Mouse (Mus musculus) adrenal gland, adult 8-10 months (tissue): ENCODE results near the gene Syn3. TPM values are rescaled to one million over a fixed set of nuclear protein-coding genes. Genes with fewer than 3 reads are reported as not detected.
A peak's percentile ranks its signal among the peaks of the same experiment; 100 is the strongest.

ENCODE experiments used
- DNase-seq: peaks from one replicate; pipeline ENCODE4 v3.0.0; 2022
- total RNA-seq, 4 experiments: library from RNA; stranded (reverse); gene quantifications; 2 replicates each; pipeline ENCODE4 v1.2.4; 2022

Gene Syn3
- total RNA-seq, 4 experiments from 2014 or later, result 3.7 to 5.7 (median 4.2) TPM

GRCm38 (mm10) chr10:86303495-86303876 is 195.2 kb downstream of the Syn3 start:
- no peak for DNase-seq

- DNase-seq, result peak; percentile 89
These were observed 195.8 kb downstream of the Syn3 start for GRCm38 (mm10) chr10:86302761-86303494.

DNA sequence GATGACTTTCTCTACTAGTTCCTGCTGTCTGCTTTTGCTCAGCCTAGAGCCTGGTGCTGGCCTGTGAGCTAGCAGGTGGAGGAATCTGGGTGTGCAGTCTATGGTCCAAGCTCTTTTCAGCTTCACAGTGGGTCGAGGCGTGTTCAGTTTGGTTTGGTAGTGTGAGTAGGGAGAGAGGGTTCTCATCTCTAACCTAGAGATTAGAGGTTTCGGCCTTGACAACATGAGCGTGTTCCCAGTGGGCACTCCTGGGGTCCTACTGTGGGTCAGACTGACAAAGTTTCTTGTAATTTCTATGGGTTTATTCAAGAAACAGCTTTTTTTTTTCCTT is 196.4 kb downstream of the Syn3 start:
- DNase-seq, result no peak

DNA sequence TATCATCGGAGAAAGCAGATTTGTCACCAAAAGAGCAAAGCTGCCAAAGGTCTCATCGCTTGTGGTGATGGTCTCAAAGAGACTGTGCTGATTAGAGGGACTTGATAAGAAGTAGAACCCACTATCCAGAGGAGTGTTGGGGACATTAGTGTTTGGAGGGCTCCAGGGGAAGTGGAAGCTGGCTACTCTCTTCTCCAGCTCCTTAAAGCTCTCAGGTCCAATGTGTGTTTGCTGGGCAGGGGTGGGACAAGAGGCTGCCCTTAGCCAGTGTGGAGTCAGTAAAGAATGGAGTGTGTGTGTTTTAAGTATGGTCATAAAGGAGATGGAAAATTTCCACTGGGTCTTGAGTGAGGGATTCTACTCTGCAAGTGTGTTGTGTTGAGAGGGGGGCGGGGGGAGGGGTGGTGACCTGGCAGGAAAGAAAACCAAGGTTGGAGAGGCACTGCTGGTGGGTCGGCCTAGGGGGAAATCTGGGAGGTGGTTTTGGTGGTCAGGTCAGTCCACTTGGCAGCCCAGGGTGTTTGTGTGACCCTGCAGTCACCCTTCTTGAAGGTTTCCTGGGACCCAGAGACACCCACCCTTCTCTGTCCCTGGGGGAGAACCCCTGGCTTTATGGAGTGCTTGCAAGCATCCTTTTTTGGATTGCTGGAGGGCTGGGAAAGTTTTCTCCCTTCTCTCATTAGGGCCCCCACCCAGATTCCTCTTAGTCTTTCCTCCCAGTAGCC is 196.9 kb downstream of the Syn3 start:
- no peak for DNase-seq

DNA sequence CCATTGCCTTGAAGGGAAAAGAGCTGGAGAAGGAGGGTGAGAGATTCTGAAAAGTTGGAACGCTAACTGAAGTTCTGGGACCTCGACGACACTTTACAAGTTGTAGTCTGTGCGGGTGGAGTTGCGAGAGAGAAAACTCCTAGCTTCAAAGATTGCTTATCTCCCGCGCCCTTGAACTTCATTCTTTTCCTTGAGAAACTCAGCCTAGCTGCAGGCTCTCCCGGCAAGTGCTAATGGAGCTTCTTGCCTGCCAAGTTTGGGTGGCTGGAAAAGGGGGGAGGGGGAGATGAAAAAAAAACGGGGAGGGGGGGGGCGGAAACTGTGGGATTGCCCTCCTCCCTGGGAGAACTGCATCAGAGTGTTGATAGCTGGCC is 197.6 kb downstream of the Syn3 start:
- DNase-seq, result no peak

DNA sequence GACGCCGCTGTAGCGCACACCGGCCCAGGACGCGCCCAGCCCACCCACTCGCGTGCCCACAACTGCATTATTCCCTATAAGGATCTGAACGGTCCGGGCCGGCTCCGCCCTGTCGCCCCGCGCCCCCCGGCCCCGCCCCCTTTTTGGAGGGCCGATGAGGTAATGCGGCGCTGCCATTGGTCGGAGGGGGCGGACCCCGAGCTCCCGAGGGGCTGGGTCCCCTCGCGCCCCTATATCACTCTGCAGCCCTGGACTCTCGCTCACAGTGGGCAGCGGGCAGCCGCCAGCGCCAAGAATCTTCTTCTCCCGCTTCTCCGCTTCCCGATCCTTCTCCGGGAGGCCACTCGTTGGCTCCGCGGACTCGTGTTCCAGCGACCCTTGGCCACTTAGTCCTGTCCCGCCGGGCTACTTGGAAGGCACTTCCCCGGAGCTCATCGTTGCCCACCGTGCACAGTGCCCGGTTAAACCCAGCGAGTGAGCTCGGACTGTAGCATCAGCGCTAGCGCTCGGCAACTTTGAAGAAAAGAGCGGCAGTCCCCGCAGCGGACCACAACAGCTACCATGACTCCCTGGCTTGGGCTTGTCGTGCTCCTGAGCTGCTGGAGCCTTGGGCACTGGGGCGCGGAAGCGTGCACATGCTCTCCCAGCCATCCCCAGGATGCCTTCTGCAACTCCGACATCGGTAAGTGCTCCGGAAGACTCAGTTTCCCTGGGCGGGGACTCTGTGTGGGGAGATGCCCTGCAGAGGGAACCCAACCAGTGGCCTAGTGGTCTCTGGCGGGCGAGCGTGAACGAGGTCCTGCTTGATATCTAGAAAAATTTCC is 198.2 kb downstream of the Syn3 start, which contains the start of gene Timp3:
Timp3 (plus strand) TSS at position 80 of the 824 bp plus-strand sequence.
- peak; percentile 88 for DNase-seq

DNA sequence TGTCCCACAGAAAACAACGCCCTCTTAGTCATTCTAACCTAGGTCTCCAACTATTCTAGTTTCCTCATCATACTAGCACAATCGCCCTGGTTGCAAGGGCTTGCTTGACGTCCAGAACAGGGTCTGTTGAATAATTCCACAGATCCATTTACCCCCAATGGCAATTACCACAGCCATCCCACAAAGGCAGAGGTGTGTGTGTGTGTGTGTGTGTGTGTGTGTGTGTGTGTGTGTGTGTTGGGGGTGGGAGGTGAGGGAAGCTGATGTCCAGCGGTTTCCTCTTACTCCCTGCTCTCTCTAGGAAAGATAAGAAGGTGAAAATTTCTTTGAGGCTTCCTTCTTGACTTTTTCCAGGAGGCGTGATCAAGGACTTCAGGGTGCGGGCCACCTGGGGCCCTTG is 198.9 kb downstream of the Syn3 start:
- no peak for DNase-seq

DNA sequence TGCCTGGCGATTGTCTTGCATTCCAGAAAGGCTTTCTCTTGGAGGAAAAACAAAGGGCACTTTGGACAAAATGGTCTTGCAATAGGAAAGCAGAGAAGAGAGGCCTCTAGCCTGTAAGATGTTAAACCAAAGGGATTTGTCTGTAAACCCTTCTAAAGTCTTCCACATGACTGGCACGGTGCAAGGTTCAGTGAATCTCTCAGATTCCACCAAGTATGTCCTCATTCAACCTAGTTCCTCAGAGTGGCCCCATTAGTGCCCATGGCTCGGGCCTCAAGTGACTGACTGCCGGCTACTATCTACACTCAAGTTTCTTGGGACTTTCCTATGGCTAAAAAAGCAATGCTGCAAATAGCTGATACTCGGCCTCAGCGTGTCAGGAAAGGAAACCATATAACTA is 200.4 kb downstream of the Syn3 start:
- no peak for DNase-seq

- DNase-seq, result no peak
These were observed 201.4 kb downstream of the Syn3 start for GRCm38 (mm10) chr10:86297307-86297706.

DNA sequence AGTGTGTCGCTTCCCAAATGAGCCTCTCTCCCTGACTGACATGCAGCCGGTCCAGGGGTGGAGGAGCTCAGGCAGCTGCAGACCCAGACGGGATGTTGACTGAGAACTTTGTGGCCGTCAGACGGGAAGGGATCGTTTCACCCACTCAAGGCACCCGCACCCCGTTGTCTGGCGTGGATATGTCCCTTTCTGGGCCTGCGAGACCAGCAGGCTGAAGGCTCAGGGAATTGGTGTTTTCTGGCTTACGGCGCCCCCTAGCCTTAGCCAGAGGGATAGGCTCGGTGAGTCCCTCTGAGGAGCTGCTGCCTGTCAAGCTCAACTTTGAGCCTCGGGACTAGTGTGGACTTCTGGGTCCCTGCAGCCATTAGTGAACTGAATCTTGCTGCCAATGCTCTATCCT is 202.6 kb downstream of the Syn3 start:
- peak; percentile 68 for DNase-seq

DNA sequence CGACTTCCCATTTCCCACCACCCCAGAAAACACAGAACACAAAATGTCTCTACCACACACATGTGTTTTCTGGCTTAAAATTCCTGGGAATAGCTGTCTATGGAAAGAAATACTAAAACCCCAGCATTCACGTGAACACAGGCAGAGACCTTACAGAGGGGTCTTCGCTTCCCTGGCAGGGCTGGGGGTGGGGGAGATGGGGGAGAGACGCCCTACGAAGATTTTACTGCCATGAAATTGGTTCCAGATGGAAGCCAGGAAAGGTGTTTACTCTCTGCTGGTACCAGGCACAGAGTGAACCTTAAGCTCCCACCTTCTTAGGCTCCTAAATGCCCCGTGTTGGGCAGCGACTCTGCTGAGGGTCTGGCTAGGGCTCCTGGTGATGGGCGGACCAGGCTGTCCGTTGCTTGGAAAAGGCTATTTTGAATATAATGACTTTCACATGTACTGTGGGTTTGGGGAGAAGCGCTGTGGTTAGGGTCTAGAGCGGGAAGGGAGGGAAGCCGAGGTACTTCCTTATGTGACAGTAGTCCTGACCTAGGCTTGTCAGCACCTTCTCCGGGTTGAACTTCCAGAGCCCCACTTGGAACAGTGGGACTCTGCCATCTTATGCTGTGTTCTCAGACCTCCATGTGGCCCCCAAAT is 203.1 kb downstream of the Syn3 start:
- DNase-seq, result no peak

DNA sequence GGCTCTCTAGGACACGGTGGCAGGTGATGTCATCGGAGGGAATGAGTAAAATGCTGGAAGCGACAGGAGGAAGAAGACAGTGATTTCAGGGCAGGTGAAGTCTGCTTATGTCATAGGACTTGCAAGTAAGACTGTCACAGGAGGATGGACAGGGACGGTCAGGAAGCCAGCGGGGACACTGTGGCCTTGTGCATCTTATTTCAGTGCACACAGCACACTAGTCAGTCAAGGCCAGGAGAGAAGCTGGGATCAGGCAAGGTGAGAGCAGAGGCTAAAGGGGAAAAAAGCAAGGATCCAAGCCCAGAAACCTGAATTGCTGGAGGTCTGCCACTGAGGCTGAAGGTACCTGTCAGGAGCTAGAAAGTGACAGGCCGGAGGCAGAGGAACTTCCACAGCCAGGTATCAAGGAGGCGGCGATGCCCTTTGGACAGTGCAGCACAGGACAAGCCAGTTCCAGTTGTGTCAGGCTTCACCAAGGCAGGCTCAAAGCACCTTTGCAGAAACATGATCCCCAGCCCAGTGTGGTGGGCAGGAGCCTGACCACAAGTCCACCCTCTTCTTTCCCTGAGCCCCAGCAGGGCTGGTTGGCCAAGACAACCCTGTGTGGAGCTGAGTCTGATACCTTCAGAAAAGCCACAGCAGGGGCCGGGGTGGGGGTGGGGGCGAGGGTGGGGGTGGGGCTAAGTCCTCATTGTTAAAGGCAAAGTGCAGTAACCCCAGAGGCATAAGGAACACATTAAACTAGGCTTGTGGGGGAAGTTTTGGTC is 203.9 kb downstream of the Syn3 start:
- DNase-seq, result no peak

- DNase-seq, result no peak
These were observed 204.8 kb downstream of the Syn3 start for GRCm38 (mm10) chr10:86293880-86294279.

- no peak for DNase-seq
These were observed 208.5 kb downstream of the Syn3 start for GRCm38 (mm10) chr10:86290109-86290771.

DNA sequence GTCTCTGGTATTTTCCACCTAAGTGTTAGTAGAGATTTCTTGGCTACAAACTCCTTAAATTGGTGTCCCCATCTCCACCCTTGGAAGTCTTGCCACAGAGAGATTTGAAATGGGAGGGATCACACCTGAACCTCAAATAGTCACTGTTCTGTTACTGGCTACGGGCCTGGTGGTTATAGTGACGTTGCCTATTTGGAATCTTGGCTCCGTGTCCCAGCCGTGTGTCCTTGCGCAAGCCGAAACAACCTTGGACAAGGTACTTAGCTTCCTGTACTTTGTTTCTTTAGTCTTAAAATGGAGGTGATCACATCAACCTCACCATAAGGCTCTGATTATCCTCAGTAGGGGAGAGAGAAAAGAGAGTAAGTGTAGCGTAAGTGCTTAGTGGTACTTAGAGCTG is 212.2 kb downstream of the Syn3 start:
- no peak for DNase-seq

DNA sequence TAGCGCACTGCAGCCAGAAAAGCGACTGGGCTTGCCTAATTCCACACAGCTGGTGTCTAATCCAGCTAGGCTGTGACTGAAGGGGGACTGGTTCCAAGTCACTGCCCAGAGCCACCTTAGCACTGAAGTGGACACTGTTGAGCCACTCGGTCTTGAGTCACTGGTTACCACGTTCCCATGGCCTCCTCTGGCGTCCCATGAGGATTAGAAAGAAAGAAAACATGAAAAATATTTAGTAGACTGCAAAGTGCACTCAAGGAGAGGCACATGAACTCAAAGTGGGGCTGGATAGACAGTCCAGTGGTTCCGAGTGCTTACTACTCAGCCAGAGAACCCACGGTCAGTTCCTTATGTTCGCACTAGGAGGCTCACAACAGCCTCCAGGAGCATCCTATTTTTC is 217.5 kb downstream of the Syn3 start:
- no peak for DNase-seq

DNA sequence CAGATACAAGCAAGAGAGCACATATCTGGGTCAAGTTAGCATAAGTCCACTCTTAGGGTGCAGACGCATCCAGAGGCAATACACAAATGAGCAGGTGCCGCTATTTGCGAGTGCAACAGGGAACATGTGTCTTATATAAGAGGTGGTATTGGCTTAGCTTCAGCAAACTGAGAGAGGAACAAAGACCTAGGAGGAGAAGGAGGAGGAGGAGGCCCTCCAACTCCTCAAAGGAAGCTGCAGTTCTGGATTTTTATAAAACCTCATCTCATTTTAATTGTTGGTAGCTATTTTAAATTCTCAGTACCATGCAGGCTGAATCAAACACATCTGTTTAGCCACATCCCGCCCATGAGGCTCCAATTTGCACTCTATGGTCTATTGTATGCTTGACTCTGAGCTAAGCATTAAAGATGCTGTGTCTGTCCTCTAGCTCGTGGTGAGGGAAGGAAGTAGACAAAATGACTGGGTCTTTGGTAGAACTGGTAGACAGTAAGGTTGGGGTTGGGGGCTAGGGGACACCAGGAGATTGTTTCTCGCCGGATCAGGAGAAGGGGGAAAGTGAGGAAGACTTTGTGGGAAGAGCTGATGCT is 219.0 kb downstream of the Syn3 start:
- DNase-seq, result no peak

GRCm38 (mm10) chr10:86278481-86278880 is 220.2 kb downstream of the Syn3 start:
- no peak for DNase-seq

GRCm38 (mm10) chr10:86277327-86277726 is 221.4 kb downstream of the Syn3 start:
- DNase-seq, result no peak

DNA sequence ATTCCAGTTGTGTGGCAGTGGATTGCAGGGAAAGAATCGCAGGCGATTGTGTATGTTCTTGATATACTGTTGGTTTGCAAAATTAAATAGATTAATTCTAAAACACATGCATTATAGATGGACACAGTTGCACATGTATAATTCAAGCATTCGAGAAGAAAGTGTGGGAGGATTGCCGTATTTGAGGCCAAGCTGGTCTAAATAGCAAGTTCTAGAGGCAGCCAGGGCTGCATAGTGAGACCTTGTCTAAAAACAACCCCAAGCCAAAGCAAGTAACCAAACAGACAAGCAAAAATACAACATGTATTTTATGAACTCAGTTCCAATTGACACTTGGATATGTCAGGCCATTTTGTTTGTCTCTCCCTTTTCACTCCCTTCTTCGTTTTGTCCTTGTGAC is 223.1 kb downstream of the Syn3 start:
- DNase-seq, result no peak
